Mouse (Mus musculus): ENCODE results near the gene Rasa3. TPM values are rescaled to one million over a fixed set of nuclear protein-coding genes. Genes with fewer than 3 reads are reported as not detected.
A peak's percentile ranks its signal among the peaks of the same experiment; 100 is the strongest.

The Rasa3 gene
- polyA plus RNA-seq, 1 experiment from 2014 or later = 27.7 TPM

- Histone ChIP-seq H3K4me2 (no peak overlapping the region), H3K27ac (no peak overlapping the region), H3K36me3 (replicated peaks) (no peaks in the 10 kb centered on the region), H3K4me1 (no peaks in the 10 kb centered on the region), H3K9me3 (no peaks in the 10 kb centered on the region), H3K9ac (no peak overlapping the region), H3K27me3 (replicated peaks) (no peaks in the 10 kb centered on the region), H3K4me3 (no peak overlapping the region)
- WGBS = 60% methylated on average over 9 of the region's 9 CpGs
- ATAC-seq (replicated peaks) = peak; percentile 91
Observed at GRCm38 (mm10) chr8:13550718-13551573, 126.5 kb downstream of the Rasa3 start.

GRCm38 (mm10) chr8:13548831-13549230, 128.6 kb downstream of the Rasa3 start:
- 48% methylated on average over 9 of the region's 9 CpGs for WGBS
- 0 out of 2 replicates have a peak, but pooled peaks cover 2% of the 10 kb centered on the region for H3K9me3 ChIP-seq
- H3K27me3 ChIP-seq (replicated peaks) = no peaks in the 10 kb centered on the region
- H3K27ac ChIP-seq = no peak overlapping the region
- no peak overlapping the region for H3K4me2 ChIP-seq
- H3K4me1 ChIP-seq = no peaks in the 10 kb centered on the region
- ATAC-seq (replicated peaks) = no peak
- no peak overlapping the region for H3K4me3 ChIP-seq
- H3K36me3 ChIP-seq (replicated peaks) = no peaks in the 10 kb centered on the region
- H3K9ac ChIP-seq = no peak overlapping the region

GRCm38 (mm10) chr8:13548235-13548634, 129.2 kb downstream of the Rasa3 start:
- H3K27me3 ChIP-seq (replicated peaks) = no peaks in the 10 kb centered on the region
- no peak overlapping the region for H3K27ac ChIP-seq
- H3K4me1 ChIP-seq = no peaks in the 10 kb centered on the region
- H3K4me2 ChIP-seq = no peak overlapping the region
- no peak overlapping the region for H3K9ac ChIP-seq
- ATAC-seq (replicated peaks) = no peak
- 0 out of 2 replicates have a peak, but pooled peaks cover 2% of the 10 kb centered on the region for H3K9me3 ChIP-seq
- no peak overlapping the region for H3K4me3 ChIP-seq
- WGBS = 68% methylated on average over 4 of the region's 4 CpGs
- H3K36me3 ChIP-seq (replicated peaks) = no peaks in the 10 kb centered on the region

- Histone ChIP-seq H3K4me3 (no peak overlapping the region), H3K27ac (no peak overlapping the region), H3K4me1 (no peaks in the 10 kb centered on the region), H3K9me3 (0 out of 2 replicates have a peak, but pooled peaks cover 2% of the 10 kb centered on the region), H3K9ac (no peak overlapping the region), H3K27me3 (replicated peaks) (no peaks in the 10 kb centered on the region), H3K4me2 (no peak overlapping the region), H3K36me3 (replicated peaks) (no peaks in the 10 kb centered on the region)
- ATAC-seq (replicated peaks) = no peak
- WGBS = 87% methylated on average over 4 of the region's 4 CpGs
Observed at GRCm38 (mm10) chr8:13546421-13546820, 131.0 kb downstream of the Rasa3 start.

GRCm38 (mm10) chr8:13541526-13541925, 135.9 kb downstream of the Rasa3 start:
- H3K4me1 ChIP-seq = no peaks in the 10 kb centered on the region
- H3K4me3 ChIP-seq = no peak overlapping the region
- no peak for ATAC-seq (replicated peaks)
- H3K27me3 ChIP-seq (replicated peaks) = no peaks in the 10 kb centered on the region
- no peak overlapping the region for H3K4me2 ChIP-seq
- 0 out of 2 replicates have a peak, but pooled peaks cover 2% of the 10 kb centered on the region for H3K9me3 ChIP-seq
- no peak overlapping the region for H3K9ac ChIP-seq
- no peak overlapping the region for H3K27ac ChIP-seq
- no peaks in the 10 kb centered on the region for H3K36me3 ChIP-seq (replicated peaks)
- WGBS = 65% methylated on average over 5 of the region's 5 CpGs

- H3K4me1 ChIP-seq = no peaks in the 10 kb centered on the region
- no peaks in the 10 kb centered on the region for H3K27me3 ChIP-seq (replicated peaks)
- H3K9me3 ChIP-seq = 0 out of 2 replicates have a peak, but pooled peaks cover 1% of the 10 kb centered on the region
- H3K9ac ChIP-seq = no peak overlapping the region
- H3K36me3 ChIP-seq (replicated peaks) = no peaks in the 10 kb centered on the region
- no peak for ATAC-seq (replicated peaks)
- WGBS = 86% methylated on average over 5 of the region's 5 CpGs
- no peak overlapping the region for H3K4me3 ChIP-seq
- no peak overlapping the region for H3K4me2 ChIP-seq
- no peak overlapping the region for H3K27ac ChIP-seq
Observed at GRCm38 (mm10) chr8:13540122-13540521, 137.3 kb downstream of the Rasa3 start.

- Histone ChIP-seq H3K9ac (no peak overlapping the region), H3K27me3 (replicated peaks) (no peaks in the 10 kb centered on the region), H3K4me1 (no peaks in the 10 kb centered on the region), H3K4me2 (no peak overlapping the region), H3K9me3 (no peaks in the 10 kb centered on the region), H3K27ac (no peak overlapping the region), H3K4me3 (no peak overlapping the region), H3K36me3 (replicated peaks) (no peaks in the 10 kb centered on the region)
- 58% methylated on average over 6 of the region's 6 CpGs for WGBS
- 0 out of 2 replicates have a peak, but pooled peaks have one; percentile 52 for ATAC-seq (replicated peaks)
Observed at GRCm38 (mm10) chr8:13538821-13539220, 138.6 kb downstream of the Rasa3 start.

- no peaks in the 10 kb centered on the region for H3K9me3 ChIP-seq
- no peaks in the 10 kb centered on the region for H3K4me1 ChIP-seq
- H3K9ac ChIP-seq = no peak overlapping the region
- no peak overlapping the region for H3K4me2 ChIP-seq
- no peak for ATAC-seq (replicated peaks)
- 34% methylated on average over 2 of the region's 2 CpGs for WGBS
- H3K4me3 ChIP-seq = no peak overlapping the region
- no peaks in the 10 kb centered on the region for H3K27me3 ChIP-seq (replicated peaks)
- H3K27ac ChIP-seq = no peak overlapping the region
- H3K36me3 ChIP-seq (replicated peaks) = no peaks in the 10 kb centered on the region
Observed at GRCm38 (mm10) chr8:13537102-13537501, 140.3 kb downstream of the Rasa3 start.

GRCm38 (mm10) chr8:13533123-13533522, 144.3 kb downstream of the Rasa3 start:
- no peaks in the 10 kb centered on the region for H3K27me3 ChIP-seq (replicated peaks)
- 80% methylated on average over 8 of the region's 8 CpGs for WGBS
- H3K9ac ChIP-seq = no peak overlapping the region
- H3K27ac ChIP-seq = no peak overlapping the region
- H3K9me3 ChIP-seq = no peaks in the 10 kb centered on the region
- no peak overlapping the region for H3K4me2 ChIP-seq
- no peak for ATAC-seq (replicated peaks)
- H3K36me3 ChIP-seq (replicated peaks) = no peaks in the 10 kb centered on the region
- no peak overlapping the region for H3K4me3 ChIP-seq
- H3K4me1 ChIP-seq = peaks cover 10% of the 10 kb centered on the region

GRCm38 (mm10) chr8:13531602-13532171, 145.7 kb downstream of the Rasa3 start:
- no peak for ATAC-seq (replicated peaks)
- H3K27ac ChIP-seq = 0 out of 2 replicates have a peak overlapping the region, but pooled peaks have one; percentile 36
- no peaks in the 10 kb centered on the region for H3K9me3 ChIP-seq
- peaks cover 10% of the 10 kb centered on the region for H3K4me1 ChIP-seq
- H3K4me2 ChIP-seq = no peak overlapping the region
- H3K9ac ChIP-seq = no peak overlapping the region
- WGBS = 72% methylated on average over 9 of the region's 9 CpGs
- no peak overlapping the region for H3K4me3 ChIP-seq
- no peaks in the 10 kb centered on the region for H3K36me3 ChIP-seq (replicated peaks)
- no peaks in the 10 kb centered on the region for H3K27me3 ChIP-seq (replicated peaks)

GRCm38 (mm10) chr8:13530941-13531340, 146.5 kb downstream of the Rasa3 start:
- Histone ChIP-seq H3K4me1 (peaks cover 10% of the 10 kb centered on the region), H3K27me3 (replicated peaks) (no peaks in the 10 kb centered on the region), H3K9ac (no peak overlapping the region), H3K27ac (peak overlapping the region; percentile 36; the same call in 1 of the 2 replicates), H3K9me3 (no peaks in the 10 kb centered on the region), H3K4me3 (no peak overlapping the region), H3K36me3 (replicated peaks) (no peaks in the 10 kb centered on the region), H3K4me2 (no peak overlapping the region)
- peak; percentile 67 for ATAC-seq (replicated peaks)
- 44% methylated on average over 5 of the region's 5 CpGs for WGBS

- Histone ChIP-seq H3K9ac (no peak overlapping the region), H3K36me3 (replicated peaks) (no peaks in the 10 kb centered on the region), H3K4me1 (peaks cover 10% of the 10 kb centered on the region), H3K27me3 (replicated peaks) (no peaks in the 10 kb centered on the region), H3K4me2 (no peak overlapping the region), H3K9me3 (no peaks in the 10 kb centered on the region), H3K4me3 (no peak overlapping the region), H3K27ac (peak overlapping the region; percentile 36; the same call in 1 of the 2 replicates)
- no peak for ATAC-seq (replicated peaks)
- WGBS = 83% methylated on average over 3 of the region's 3 CpGs
Observed at GRCm38 (mm10) chr8:13530401-13530800, 147.0 kb downstream of the Rasa3 start.

Measured in midbrain, embryonic 15.5 days (tissue).